ENCODE assay signal across 18 mouse cellular contexts in the genomic region with DNA sequence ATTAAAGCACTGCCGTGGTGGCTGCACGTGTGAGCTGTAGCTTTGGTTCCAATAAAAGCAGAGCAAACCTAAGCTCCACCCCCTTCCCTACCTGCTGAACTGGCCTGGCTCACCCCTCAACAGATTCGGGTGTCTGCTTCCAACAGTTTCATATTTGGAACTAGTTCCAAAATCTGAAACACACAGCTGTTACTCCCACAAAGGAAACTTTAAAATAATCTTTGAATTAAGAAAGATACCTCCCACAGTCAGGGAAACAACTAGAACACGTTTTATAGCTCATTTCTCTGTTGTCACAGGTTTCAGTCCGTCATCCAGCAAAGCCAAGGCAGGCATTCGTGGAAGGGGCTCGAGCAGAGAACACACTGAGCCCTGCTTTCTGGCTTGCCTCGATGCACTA. TPM values are rescaled to one million over a fixed set of nuclear protein-coding genes. Genes with fewer than 3 reads are reported as not detected.
DNase-seq lines count a peak whose midpoint lies in the region; ATAC-seq and TF ChIP-seq lines count a peak whose summit lies in the region.
"Had no signal": no experiment of that assay in that cellular context is flagged by ENCODE, and none has a peak within 500 bp of the region (broad histone marks: within the 10 kb centered on the region; RNA-seq: fewer than 3 reads in every experiment).

No protein-coding gene starts in this region.

- no peaks in the 10 kb centered on the region for H3K9me3 ChIP-seq in limb, embryonic 13.5 days
- no peaks in the 10 kb centered on the region for H3K9me3 ChIP-seq in liver, embryonic 11.5 days (ENCODE audit: control insufficient read depth, low read length)
- no peaks in the 10 kb centered on the region for H3K9me3 ChIP-seq in hindbrain, embryonic 13.5 days
- H3K9me3 ChIP-seq in heart, embryonic 11.5 days (replicated peaks; ENCODE audit: control insufficient read depth, low read length) = no peaks in the 10 kb centered on the region
- H3K9me3 ChIP-seq: liver, embryonic 15.5 days; neural tube, embryonic 15.5 days had no signal

- peak; percentile 55; the same call in 1 of the 2 replicates for ATAC-seq in limb, embryonic 13.5 days (ENCODE audit: low FRiP score, low read depth)
- no peak for ATAC-seq in liver, embryonic 11.5 days (replicated peaks; ENCODE audit: low FRiP score)
- no peak for ATAC-seq in hindbrain, embryonic 13.5 days (ENCODE audit: low FRiP score)
- no peak for ATAC-seq in heart, embryonic 11.5 days (replicated peaks; ENCODE audit: insufficient number of reproducible peaks, low FRiP score, low TSS enrichment)
- ATAC-seq: intestine, embryonic 16.5 days had no signal

- peak; percentile 56; the same call in 1 of the 2 replicates for TF ChIP-seq POLR2A in cortical plate, adult 2 months (IDR thresholded peaks at IDR 0.05; ENCODE audit: extremely low read depth, insufficient read depth, low read length)

- 25% methylated on average over 8 of the region's 8 CpGs for WGBS in limb, embryonic 13.5 days
- 78% methylated on average over 8 of the region's 8 CpGs for WGBS in liver, embryonic 11.5 days
- WGBS in hindbrain, embryonic 13.5 days = 78% methylated on average over 8 of the region's 8 CpGs
- 79% methylated on average over 8 of the region's 8 CpGs for WGBS in heart, embryonic 11.5 days (ENCODE audit: insufficient replicate concordance)

- no peaks in the 10 kb centered on the region for H3K36me3 ChIP-seq in limb, embryonic 13.5 days
- H3K36me3 ChIP-seq in liver, embryonic 11.5 days (ENCODE audit: control insufficient read depth, insufficient read depth, low read length) = no peaks in the 10 kb centered on the region
- peaks cover 7% of the 10 kb centered on the region; the same call in 1 of the 2 replicates for H3K36me3 ChIP-seq in hindbrain, embryonic 13.5 days
- no peaks in the 10 kb centered on the region for H3K36me3 ChIP-seq in heart, embryonic 11.5 days (ENCODE audit: control insufficient read depth, insufficient read depth, low read length)
- H3K36me3 ChIP-seq: liver, embryonic 15.5 days; neural tube, embryonic 15.5 days had no signal

- intact Hi-C loops in left cerebral cortex, postnatal 4 days (cut with DNase I) = no loop called here

- peaks cover 5% of the 10 kb centered on the region; the same call in 1 of the 2 replicates for H3K4me1 ChIP-seq in cortical plate, adult 2 months (ENCODE audit: control insufficient read depth, insufficient read depth, low read length)
- peaks cover 75% of the 10 kb centered on the region for H3K4me1 ChIP-seq in limb, embryonic 13.5 days
- no peaks in the 10 kb centered on the region for H3K4me1 ChIP-seq in liver, embryonic 11.5 days (replicated peaks; ENCODE audit: control insufficient read depth, insufficient read depth, low read length)
- H3K4me1 ChIP-seq in hindbrain, embryonic 13.5 days (replicated peaks) = peaks cover 3% of the 10 kb centered on the region; the same call in 1 of the 2 replicates
- H3K4me1 ChIP-seq in heart, embryonic 11.5 days (ENCODE audit: control insufficient read depth, insufficient read depth, low read length) = peaks cover 5% of the 10 kb centered on the region
- H3K4me1 ChIP-seq: liver, embryonic 15.5 days; neural tube, embryonic 15.5 days had no signal

- peak overlapping the region; percentile 78 for H3K27ac ChIP-seq in cortical plate, adult 2 months (ENCODE audit: insufficient read depth, low read length)
- H3K27ac ChIP-seq in limb, embryonic 13.5 days = peak overlapping the region; percentile 76; the same call in 1 of the 2 replicates
- H3K27ac ChIP-seq in liver, embryonic 11.5 days (ENCODE audit: low read depth, low read length) = no peak overlapping the region
- no peak overlapping the region for H3K27ac ChIP-seq in hindbrain, embryonic 13.5 days
- no peak overlapping the region for H3K27ac ChIP-seq in heart, embryonic 11.5 days (ENCODE audit: low read depth, low read length)
- H3K27ac ChIP-seq: hindbrain, embryonic 14.5 days; kidney, postnatal 0 days; liver, embryonic 15.5 days; neural tube, embryonic 15.5 days had no signal

- no peaks in the 10 kb centered on the region for H3K27me3 ChIP-seq in limb, embryonic 13.5 days
- H3K27me3 ChIP-seq in liver, embryonic 11.5 days (replicated peaks; ENCODE audit: control insufficient read depth, insufficient read depth, low read length) = no peaks in the 10 kb centered on the region
- H3K27me3 ChIP-seq in hindbrain, embryonic 13.5 days = no peaks in the 10 kb centered on the region
- H3K27me3 ChIP-seq in heart, embryonic 11.5 days (ENCODE audit: control insufficient read depth, insufficient read depth, low read length) = no peaks in the 10 kb centered on the region
- H3K27me3 ChIP-seq: liver, embryonic 15.5 days; neural tube, embryonic 15.5 days had no signal

- TF ChIP-seq CTCF in cortical plate, adult 2 months (IDR thresholded peaks at IDR 0.05; ENCODE audit: extremely low read depth, insufficient read depth, low read length) = no peak

- peak; percentile 30 for DNase-seq in left cerebral cortex, adult 11 months (ENCODE audit: low spot score)
- no peak for DNase-seq in left cerebral cortex, postnatal 4 days
- peak; percentile 57 for DNase-seq in fat pad, adult 2 months (ENCODE audit: extremely low read depth, low read depth, low spot score)
- DNase-seq in liver, embryonic 11.5 days (ENCODE audit: low spot score) = no peak
- DNase-seq: adrenal gland, adult 2 months; cerebellum, adult 9-10 months; thymus, postnatal 25 days had no signal

- 0 out of 2 replicates have a peak overlapping the region, but pooled peaks have one; percentile 3 for H3K4me2 ChIP-seq in limb, embryonic 13.5 days (replicated peaks)
- H3K4me2 ChIP-seq in liver, embryonic 11.5 days = no peak overlapping the region
- no peak overlapping the region for H3K4me2 ChIP-seq in hindbrain, embryonic 13.5 days
- no peak overlapping the region for H3K4me2 ChIP-seq in heart, embryonic 11.5 days
- H3K4me2 ChIP-seq: hindbrain, embryonic 14.5 days; liver, embryonic 15.5 days; midbrain, embryonic 11.5 days; neural tube, embryonic 15.5 days had no signal

- H3K4me3 ChIP-seq in cortical plate, adult 2 months (ENCODE audit: insufficient read depth, low read length) = no peak overlapping the region
- no peak overlapping the region for H3K4me3 ChIP-seq in limb, embryonic 13.5 days
- H3K4me3 ChIP-seq in liver, embryonic 11.5 days (ENCODE audit: low read depth, low read length) = no peak overlapping the region
- H3K4me3 ChIP-seq in hindbrain, embryonic 13.5 days = no peak overlapping the region
- no peak overlapping the region for H3K4me3 ChIP-seq in heart, embryonic 11.5 days (ENCODE audit: low read depth, low read length)
- H3K4me3 ChIP-seq: erythroblast, embryonic 14.5 days; liver, embryonic 15.5 days; neural tube, embryonic 15.5 days had no signal

- H3K9ac ChIP-seq in limb, embryonic 13.5 days = no peak overlapping the region
- no peak overlapping the region for H3K9ac ChIP-seq in liver, embryonic 11.5 days (ENCODE audit: low read depth, low read length)
- H3K9ac ChIP-seq in hindbrain, embryonic 13.5 days = no peak overlapping the region
- H3K9ac ChIP-seq in heart, embryonic 11.5 days (ENCODE audit: low read depth, low read length) = no peak overlapping the region
- H3K9ac ChIP-seq: hindbrain, embryonic 14.5 days; liver, embryonic 15.5 days; neural tube, embryonic 15.5 days had no signal

RNA-seq across cellular contexts. Expression of gene Vgll4, which starts 23.9 kb away (rescaled TPM):
- 10 to 100 TPM; 60.0 to 63.7 TPM for total RNA-seq in left cerebral cortex, postnatal 4 days (2021)
- polyA plus RNA-seq in cortical plate, adult 2 months (2012; rRNA removed) = 42.8 and 44.8 TPM in 2 replicates
- 154 and 156 TPM in 2 replicates for polyA plus RNA-seq in limb, embryonic 13.5 days (2015; fragmentation: Nextera tagmentation; extraction: Ambion mirVana)
- 34.3 and 37.8 TPM in 2 replicates for polyA plus RNA-seq in liver, embryonic 11.5 days (2014; fragmentation: Nextera tagmentation; extraction: Ambion mirVana)
- polyA plus RNA-seq in hindbrain, embryonic 13.5 days (2015; fragmentation: Nextera tagmentation; extraction: Ambion mirVana) = 62.4 and 65.9 TPM in 2 replicates
- 49.1 and 51.6 TPM in 2 replicates for polyA plus RNA-seq in heart, embryonic 11.5 days (2014; fragmentation: Nextera tagmentation; extraction: Ambion mirVana)

RNA-seq across cellular contexts. Expression of gene Tamm41, which starts 44.0 kb away (rescaled TPM):
- 10 to 100 TPM; 23.8 to 29.1 TPM for total RNA-seq in left cerebral cortex, postnatal 4 days (2021)
- polyA plus RNA-seq in cortical plate, adult 2 months (2012; rRNA removed) = 18.4 and 20.2 TPM in 2 replicates
- 68.9 and 74.8 TPM in 2 replicates for polyA plus RNA-seq in limb, embryonic 13.5 days (2015; fragmentation: Nextera tagmentation; extraction: Ambion mirVana)
- polyA plus RNA-seq in liver, embryonic 11.5 days (2014; fragmentation: Nextera tagmentation; extraction: Ambion mirVana) = 70.3 and 73.4 TPM in 2 replicates
- 49.6 and 50.8 TPM in 2 replicates for polyA plus RNA-seq in hindbrain, embryonic 13.5 days (2015; fragmentation: Nextera tagmentation; extraction: Ambion mirVana)
- 40.9 and 45.0 TPM in 2 replicates for polyA plus RNA-seq in heart, embryonic 11.5 days (2014; fragmentation: Nextera tagmentation; extraction: Ambion mirVana)

Comparison
In these comparisons a context has a peak if more than half of its experiments do, and no peak if none do; other contexts are left out.
1. DNase-seq: peak in left cerebral cortex, adult 11 months (single experiment) and fat pad, adult 2 months (single experiment); none in left cerebral cortex, postnatal 4 days (single experiment) and liver, embryonic 11.5 days (single experiment).
2. H3K27ac ChIP-seq: peak in cortical plate, adult 2 months (single experiment) and limb, embryonic 13.5 days (single experiment); none in liver, embryonic 11.5 days (single experiment), hindbrain, embryonic 13.5 days (single experiment) and heart, embryonic 11.5 days (single experiment).